Mouse (Mus musculus): ENCODE results near the gene Elf3. TPM values are rescaled to one million over a fixed set of nuclear protein-coding genes. Genes with fewer than 3 reads are reported as not detected.

The Elf3 gene
- polyA plus RNA-seq, 2 experiments: 0.58 to 0.61 TPM

- Histone ChIP-seq H3K9me3 (ENCODE audit: control insufficient read depth, low read length) (no peaks in the 10 kb centered on the region), H3K27me3 (ENCODE audit: control insufficient read depth, insufficient read depth, low read length) (no peaks in the 10 kb centered on the region), H3K4me1 (replicated peaks; ENCODE audit: control insufficient read depth in 2 of 2, insufficient read depth in 2 of 2, low read length in 1 of 2) (peaks cover 5 to 15% of the 10 kb centered on the region in 2 experiments), H3K4me3 (ENCODE audit: insufficient read depth in 1 of 2, low read depth in 2 of 2, low read length in 2 of 2) (no peak overlapping the region), H3K9ac (replicated peaks) (no peak overlapping the region), H3K36me3 (replicated peaks; ENCODE audit: control insufficient read depth, insufficient read depth, low read depth) (no peaks in the 10 kb centered on the region), H3K4me2 (ENCODE audit: low read depth) (no peak overlapping the region), H3K27ac (no peak overlapping the region)
- ATAC-seq (ENCODE audit: insufficient read depth) (no peak), DNase-seq (ENCODE audit: low read depth in 3 of 3, low spot score in 3 of 3) (no peak)
- TF ChIP-seq EP300 (IDR thresholded peaks at IDR 0.05; ENCODE audit: low read depth) (no peak), CTCF (IDR thresholded peaks at IDR 0.05; ENCODE audit: low read depth) (no peak; the same call in 1 of the 2 replicates)
- WGBS (ENCODE audit: insufficient replicate concordance): 58% methylated on average over 6 of the region's 6 CpGs
These were observed 2.1 kb downstream of the Elf3 start for GRCm38 (mm10) chr1:135256299-135256698.

GRCm38 (mm10) chr1:135252854-135253253 lies 5.5 kb downstream of the Elf3 start:
- H3K9ac ChIP-seq (replicated peaks): no peak overlapping the region
- H3K27ac ChIP-seq: no peak overlapping the region
- no peaks in the 10 kb centered on the region for H3K9me3 ChIP-seq (ENCODE audit: control insufficient read depth, low read length)
- peaks cover 32 to 37% of the 10 kb centered on the region in 2 experiments for H3K4me1 ChIP-seq (replicated peaks; ENCODE audit: control insufficient read depth in 2 of 2, insufficient read depth in 2 of 2, low read length in 1 of 2)
- TF ChIP-seq EP300 (IDR thresholded peaks at IDR 0.05; ENCODE audit: low read depth) (no peak), CTCF (IDR thresholded peaks at IDR 0.05; ENCODE audit: low read depth) (no peak)
- H3K27me3 ChIP-seq (ENCODE audit: control insufficient read depth, insufficient read depth, low read length): no peaks in the 10 kb centered on the region
- ATAC-seq (ENCODE audit: insufficient read depth) (no peak), DNase-seq (ENCODE audit: low read depth in 3 of 3, low spot score in 3 of 3) (no peak)
- WGBS (ENCODE audit: insufficient replicate concordance): 30% methylated on average over 4 of the region's 4 CpGs
- H3K4me3 ChIP-seq (ENCODE audit: insufficient read depth in 1 of 2, low read depth in 2 of 2, low read length in 2 of 2): no peak overlapping the region
- H3K36me3 ChIP-seq (replicated peaks; ENCODE audit: control insufficient read depth, insufficient read depth, low read depth): no peaks in the 10 kb centered on the region
- H3K4me2 ChIP-seq (ENCODE audit: low read depth): no peak overlapping the region

GRCm38 (mm10) chr1:135251405-135251804 lies 7.0 kb downstream of the Elf3 start:
- DNase-seq (ENCODE audit: low read depth in 3 of 3, low spot score in 3 of 3) (no peak), ATAC-seq (ENCODE audit: insufficient read depth) (no peak)
- H3K27me3 ChIP-seq (ENCODE audit: control insufficient read depth, insufficient read depth, low read length): no peaks in the 10 kb centered on the region
- H3K9ac ChIP-seq (replicated peaks): no peak overlapping the region
- 84% methylated on average over 8 of the region's 8 CpGs for WGBS (ENCODE audit: insufficient replicate concordance)
- H3K4me3 ChIP-seq (ENCODE audit: insufficient read depth in 1 of 2, low read depth in 2 of 2, low read length in 2 of 2): no peak overlapping the region
- peaks cover 32 to 37% of the 10 kb centered on the region in 2 experiments for H3K4me1 ChIP-seq (replicated peaks; ENCODE audit: control insufficient read depth in 2 of 2, insufficient read depth in 2 of 2, low read length in 1 of 2)
- peak overlapping the region; percentile 85 for H3K27ac ChIP-seq
- no peaks in the 10 kb centered on the region for H3K36me3 ChIP-seq (replicated peaks; ENCODE audit: control insufficient read depth, insufficient read depth, low read depth)
- TF ChIP-seq EP300 (IDR thresholded peaks at IDR 0.05; ENCODE audit: low read depth) (no peak), CTCF (IDR thresholded peaks at IDR 0.05; ENCODE audit: low read depth) (no peak)
- no peaks in the 10 kb centered on the region for H3K9me3 ChIP-seq (ENCODE audit: control insufficient read depth, low read length)
- H3K4me2 ChIP-seq (ENCODE audit: low read depth): no peak overlapping the region

GRCm38 (mm10) chr1:135250706-135251105 lies 7.7 kb downstream of the Elf3 start:
- H3K27me3 ChIP-seq (ENCODE audit: control insufficient read depth, insufficient read depth, low read length): no peaks in the 10 kb centered on the region
- no peak overlapping the region for H3K4me3 ChIP-seq (ENCODE audit: insufficient read depth in 1 of 2, low read depth in 2 of 2, low read length in 2 of 2)
- peak; percentile 62 to 77 (median 71) for DNase-seq (ENCODE audit: low read depth in 3 of 3, low spot score in 3 of 3)
- H3K9ac ChIP-seq (replicated peaks): 0 out of 2 replicates have a peak overlapping the region, but pooled peaks have one; percentile 15
- peak overlapping the region; percentile 85 for H3K27ac ChIP-seq
- no peaks in the 10 kb centered on the region for H3K9me3 ChIP-seq (ENCODE audit: control insufficient read depth, low read length)
- H3K4me2 ChIP-seq (ENCODE audit: low read depth): peak overlapping the region; percentile 57
- H3K36me3 ChIP-seq (replicated peaks; ENCODE audit: control insufficient read depth, insufficient read depth, low read depth): no peaks in the 10 kb centered on the region
- 12% methylated on average over 3 of the region's 3 CpGs for WGBS (ENCODE audit: insufficient replicate concordance)
- H3K4me1 ChIP-seq (replicated peaks; ENCODE audit: control insufficient read depth in 2 of 2, insufficient read depth in 2 of 2, low read length in 1 of 2): peaks cover 32 to 37% of the 10 kb centered on the region in 2 experiments
- TF ChIP-seq CTCF (IDR thresholded peaks at IDR 0.05; ENCODE audit: low read depth) (no peak), EP300 (IDR thresholded peaks at IDR 0.05; ENCODE audit: low read depth) (no peak)
- peak; percentile 99 for ATAC-seq (ENCODE audit: insufficient read depth)

GRCm38 (mm10) chr1:135248434-135248850 lies 9.9 kb downstream of the Elf3 start:
- Histone ChIP-seq H3K9me3 (ENCODE audit: control insufficient read depth, low read length) (no peaks in the 10 kb centered on the region), H3K27ac (no peak overlapping the region), H3K4me3 (ENCODE audit: insufficient read depth in 1 of 2, low read depth in 2 of 2, low read length in 2 of 2) (no peak overlapping the region), H3K4me2 (ENCODE audit: low read depth) (no peak overlapping the region), H3K36me3 (replicated peaks; ENCODE audit: control insufficient read depth, insufficient read depth, low read depth) (no peaks in the 10 kb centered on the region), H3K4me1 (replicated peaks; ENCODE audit: control insufficient read depth in 2 of 2, insufficient read depth in 2 of 2, low read length in 1 of 2) (peaks cover 32 to 43% of the 10 kb centered on the region in 2 experiments), H3K9ac (replicated peaks) (no peak overlapping the region), H3K27me3 (ENCODE audit: control insufficient read depth, insufficient read depth, low read length) (no peaks in the 10 kb centered on the region)
- ATAC-seq (ENCODE audit: insufficient read depth): no peak
- 23% methylated on average over 15 of the region's 15 CpGs for WGBS (ENCODE audit: insufficient replicate concordance)
- DNase-seq (ENCODE audit: low read depth in 3 of 3, low spot score in 3 of 3): no peak
- TF ChIP-seq EP300 (IDR thresholded peaks at IDR 0.05; ENCODE audit: low read depth) (no peak), CTCF (IDR thresholded peaks at IDR 0.05; ENCODE audit: low read depth) (no peak)
